Mouse (Mus musculus) right cerebral cortex, adult 2 months (tissue): ENCODE measurements around the gene P2ry6.

Experiments
- DNase-seq, 2 experiments: peaks; one replicate each; pipeline ENCODE4 v3.0.0; 2021 to 2022; ENCODE audit warnings: low spot score in 2 of 2

P2ry6 gene

GRCm38 (mm10) chr7:100974135-100974903 lies at the start of gene P2ry6:
TSS of gene P2ry6 (minus strand) at chr7:100974649.
- no peak for DNase-seq

- DNase-seq = peak; percentile 49 to 60
Observed at GRCm38 (mm10) chr7:101017492-101017891, 43.0 kb upstream of the P2ry6 start.

- DNase-seq = no peak
Observed at GRCm38 (mm10) chr7:101017021-101017461, 42.6 kb upstream of the P2ry6 start.

- DNase-seq = no peak
Observed at GRCm38 (mm10) chr7:101014985-101015384, 40.5 kb upstream of the P2ry6 start.

- no peak for DNase-seq
Observed at GRCm38 (mm10) chr7:101014041-101014440, 39.6 kb upstream of the P2ry6 start.

- DNase-seq = no peak
Observed at GRCm38 (mm10) chr7:101012541-101012940, 38.1 kb upstream of the P2ry6 start, which contains the start of gene P2ry2. TSS of gene P2ry2 (minus strand) at chr7:101012866.

- DNase-seq = peak; percentile 19 to 21
Observed at GRCm38 (mm10) chr7:101011681-101012367, 37.4 kb upstream of the P2ry6 start.

- DNase-seq = no peak
Observed at GRCm38 (mm10) chr7:101010741-101011140, 36.3 kb upstream of the P2ry6 start.

- no peak for DNase-seq
Observed at GRCm38 (mm10) chr7:101006201-101006600, 31.8 kb upstream of the P2ry6 start.

- DNase-seq = no peak
Observed at GRCm38 (mm10) chr7:101005119-101005518, 30.7 kb upstream of the P2ry6 start.

GRCm38 (mm10) chr7:101003442-101004326 lies 29.2 kb upstream of the P2ry6 start:
- no peak for DNase-seq

GRCm38 (mm10) chr7:101002274-101002673 lies 27.8 kb upstream of the P2ry6 start:
- DNase-seq = no peak

GRCm38 (mm10) chr7:100999623-101000022 lies 25.2 kb upstream of the P2ry6 start:
- DNase-seq = no peak

GRCm38 (mm10) chr7:100998578-100998960 lies 24.1 kb upstream of the P2ry6 start:
- no peak for DNase-seq

- DNase-seq = no peak
Observed at GRCm38 (mm10) chr7:100997951-100998577, 23.6 kb upstream of the P2ry6 start.

- no peak for DNase-seq
Observed at GRCm38 (mm10) chr7:100997215-100997614, 22.8 kb upstream of the P2ry6 start.

GRCm38 (mm10) chr7:100995951-100996350 lies 21.5 kb upstream of the P2ry6 start:
- DNase-seq = no peak

- DNase-seq = no peak
Observed at GRCm38 (mm10) chr7:100995260-100995864, 20.9 kb upstream of the P2ry6 start.

GRCm38 (mm10) chr7:100993166-100993565 lies 18.7 kb upstream of the P2ry6 start:
- DNase-seq = no peak

- DNase-seq = no peak
Observed at GRCm38 (mm10) chr7:100991972-100992371, 17.5 kb upstream of the P2ry6 start.
